Mouse (Mus musculus): Measurements from ENCODE around the gene E130311K13Rik. TPM values are rescaled to one million over a fixed set of nuclear protein-coding genes. Genes with fewer than 3 reads are reported as not detected.

The E130311K13Rik gene
- polyA plus RNA-seq, 1 experiment from 2014 or later = 5.7 TPM

DNA sequence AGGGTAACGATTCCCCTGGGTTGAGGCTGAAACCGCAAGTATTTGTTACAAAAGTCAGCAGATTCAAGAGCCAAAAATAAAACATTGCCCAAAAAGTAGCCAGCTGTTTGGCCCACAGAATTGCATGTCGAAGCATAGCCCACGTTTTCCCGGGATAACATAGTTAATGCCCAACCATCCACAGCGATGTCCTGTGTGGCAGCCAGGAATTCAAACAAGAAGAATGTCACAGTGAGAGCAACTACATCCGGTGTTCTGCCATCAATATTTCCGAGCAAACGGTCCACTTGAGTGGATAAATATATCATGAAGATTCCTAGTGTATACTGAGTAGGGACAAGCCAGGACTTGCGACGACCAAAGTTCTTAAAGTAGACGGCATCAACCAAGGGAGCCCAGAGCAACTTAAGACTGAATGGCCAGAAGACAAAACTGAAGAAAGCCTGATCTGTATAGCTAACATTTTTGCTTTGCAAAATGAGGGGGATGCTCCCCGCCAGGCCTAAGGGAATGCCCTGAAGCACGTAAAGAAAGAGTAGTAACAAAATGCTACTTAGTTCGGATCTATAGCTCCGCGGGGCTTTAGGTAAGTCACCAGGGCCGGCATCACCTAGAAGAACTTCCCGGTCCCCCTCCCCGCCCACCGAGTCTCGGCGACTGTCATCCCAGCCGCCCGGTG is 34.3 kb upstream of the E130311K13Rik start:
- peak overlapping the region; percentile 83 for H3K9ac ChIP-seq
- peak overlapping the region; percentile 88 for H3K4me3 ChIP-seq (ENCODE audit: low read depth, low read length)
- ATAC-seq (ENCODE audit: insufficient read depth) = no peak
- WGBS = 5% methylated on average over 25 of the region's 25 CpGs
- H3K9me3 ChIP-seq (ENCODE audit: low read depth, low read length) = no peaks in the 10 kb centered on the region
- H3K4me2 ChIP-seq = peak overlapping the region; percentile 81
- peak; percentile 50 for DNase-seq
- no peaks in the 10 kb centered on the region for H3K27me3 ChIP-seq (ENCODE audit: insufficient read depth, low read length)
- peaks cover 11% of the 10 kb centered on the region; the same call in 1 of the 2 replicates for H3K4me1 ChIP-seq (ENCODE audit: insufficient read depth)
- no peak for TF ChIP-seq CTCF (IDR thresholded peaks at IDR 0.05; ENCODE audit: low read depth)
- H3K27ac ChIP-seq (ENCODE audit: low read depth) = peak overlapping the region; percentile 86
- peaks cover 5% of the 10 kb centered on the region; the same call in 1 of the 2 replicates for H3K36me3 ChIP-seq (ENCODE audit: insufficient read depth)

DNA sequence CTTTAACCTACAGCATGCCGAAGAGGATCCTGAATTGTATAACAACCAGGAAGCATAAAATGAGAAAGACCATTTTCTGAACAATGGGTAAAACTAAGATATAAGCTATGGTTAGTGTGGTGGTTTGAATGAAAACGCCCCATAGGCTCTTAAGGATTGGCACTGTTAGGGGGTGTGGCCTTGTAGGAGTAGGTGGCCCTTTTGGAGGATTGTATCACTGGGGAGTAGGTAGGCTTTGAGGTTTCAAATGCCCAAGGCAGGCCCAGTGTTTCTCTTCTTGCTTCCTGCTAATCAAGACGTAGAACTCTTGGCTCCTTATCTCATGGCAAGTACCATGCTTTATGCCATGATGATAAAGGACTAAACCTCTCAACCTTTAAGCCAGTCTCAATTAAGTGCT is 20.6 kb upstream of the E130311K13Rik start:
- Histone ChIP-seq H3K4me3 (ENCODE audit: low read depth, low read length) (no peak overlapping the region), H3K27me3 (ENCODE audit: insufficient read depth, low read length) (no peaks in the 10 kb centered on the region), H3K4me2 (no peak overlapping the region), H3K27ac (ENCODE audit: low read depth) (no peak overlapping the region), H3K36me3 (ENCODE audit: insufficient read depth) (peaks cover 2% of the 10 kb centered on the region; the same call in 1 of the 2 replicates), H3K9ac (no peak overlapping the region), H3K4me1 (ENCODE audit: insufficient read depth) (no peaks in the 10 kb centered on the region), H3K9me3 (ENCODE audit: low read depth, low read length) (no peaks in the 10 kb centered on the region)
- no peak for TF ChIP-seq CTCF (IDR thresholded peaks at IDR 0.05; ENCODE audit: low read depth)
- 78% methylated on average over 3 of the region's 3 CpGs for WGBS
- ATAC-seq (ENCODE audit: insufficient read depth) = no peak
- no peak for DNase-seq

DNA sequence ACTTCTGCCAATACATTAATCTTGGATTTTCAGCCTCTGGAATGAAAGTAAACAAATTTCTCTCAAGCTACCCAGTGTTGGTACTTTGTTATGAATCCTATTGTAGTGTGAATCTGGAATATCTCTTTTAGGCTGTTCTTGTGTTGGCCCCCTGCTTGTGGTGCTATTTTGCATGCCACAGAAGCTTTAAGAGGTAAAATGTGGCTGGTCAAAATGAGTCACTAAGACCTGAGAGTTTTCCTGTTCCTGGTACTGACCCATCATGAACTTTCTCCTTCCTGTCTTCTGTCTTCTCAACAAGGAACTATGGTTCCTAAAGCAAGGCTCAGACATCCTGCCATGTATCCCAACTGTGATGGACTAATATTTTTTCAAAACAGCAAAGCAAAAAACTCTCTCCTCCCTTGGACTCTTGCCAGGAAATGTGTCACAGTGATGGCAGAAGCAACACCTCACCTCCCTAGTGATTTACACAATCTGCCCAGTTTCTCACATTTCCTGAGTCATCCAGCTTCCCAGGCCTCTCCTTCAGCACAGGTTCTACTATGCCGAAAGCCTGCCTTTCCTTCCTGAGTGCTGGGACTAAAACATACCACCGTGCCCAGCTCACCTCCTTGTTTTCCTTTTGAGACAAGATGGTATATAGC is 12.1 kb upstream of the E130311K13Rik start:
- ATAC-seq (ENCODE audit: insufficient read depth) (no peak), DNase-seq (peak; percentile 2)
- no peak overlapping the region for H3K4me2 ChIP-seq
- peaks cover 9% of the 10 kb centered on the region; the same call in 1 of the 2 replicates for H3K36me3 ChIP-seq (ENCODE audit: insufficient read depth)
- H3K9me3 ChIP-seq (ENCODE audit: low read depth, low read length) = no peaks in the 10 kb centered on the region
- no peaks in the 10 kb centered on the region for H3K4me1 ChIP-seq (ENCODE audit: insufficient read depth)
- H3K27me3 ChIP-seq (ENCODE audit: insufficient read depth, low read length) = no peaks in the 10 kb centered on the region
- TF ChIP-seq CTCF (IDR thresholded peaks at IDR 0.05; ENCODE audit: low read depth) = no peak
- 83% methylated on average over 2 of the region's 2 CpGs for WGBS
- H3K4me3 ChIP-seq (ENCODE audit: low read depth, low read length) = no peak overlapping the region
- H3K27ac ChIP-seq (ENCODE audit: low read depth) = no peak overlapping the region
- H3K9ac ChIP-seq = no peak overlapping the region

DNA sequence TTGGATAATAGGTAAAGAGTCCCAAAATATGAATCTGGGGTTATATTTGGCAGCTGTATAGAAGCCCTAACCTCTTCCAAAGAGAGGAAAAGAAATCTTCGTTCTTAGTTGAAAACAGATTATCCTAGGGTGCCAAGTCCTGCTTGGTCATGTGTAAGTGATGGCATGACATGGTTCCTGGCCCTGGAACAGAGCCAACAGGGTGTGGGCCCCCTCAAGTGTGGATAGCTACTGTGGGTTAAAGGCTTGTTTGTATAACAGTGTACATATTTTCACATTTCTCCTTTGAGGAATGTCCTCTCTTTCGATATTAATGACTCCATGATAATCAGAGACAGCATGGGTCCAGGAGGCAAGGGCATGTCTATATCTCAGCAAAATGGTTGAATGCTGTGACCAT is 9.7 kb upstream of the E130311K13Rik start:
- 84% methylated on average over 2 of the region's 2 CpGs for WGBS
- H3K4me2 ChIP-seq = no peak overlapping the region
- ATAC-seq (ENCODE audit: insufficient read depth) (no peak), DNase-seq (no peak)
- no peaks in the 10 kb centered on the region for H3K9me3 ChIP-seq (ENCODE audit: low read depth, low read length)
- no peaks in the 10 kb centered on the region for H3K27me3 ChIP-seq (ENCODE audit: insufficient read depth, low read length)
- H3K4me1 ChIP-seq (ENCODE audit: insufficient read depth) = no peaks in the 10 kb centered on the region
- no peak for TF ChIP-seq CTCF (IDR thresholded peaks at IDR 0.05; ENCODE audit: low read depth)
- H3K27ac ChIP-seq (ENCODE audit: low read depth) = no peak overlapping the region
- H3K36me3 ChIP-seq (ENCODE audit: insufficient read depth) = 0 out of 2 replicates have a peak, but pooled peaks cover under 1% of the 10 kb centered on the region
- H3K4me3 ChIP-seq (ENCODE audit: low read depth, low read length) = no peak overlapping the region
- H3K9ac ChIP-seq = no peak overlapping the region

DNA sequence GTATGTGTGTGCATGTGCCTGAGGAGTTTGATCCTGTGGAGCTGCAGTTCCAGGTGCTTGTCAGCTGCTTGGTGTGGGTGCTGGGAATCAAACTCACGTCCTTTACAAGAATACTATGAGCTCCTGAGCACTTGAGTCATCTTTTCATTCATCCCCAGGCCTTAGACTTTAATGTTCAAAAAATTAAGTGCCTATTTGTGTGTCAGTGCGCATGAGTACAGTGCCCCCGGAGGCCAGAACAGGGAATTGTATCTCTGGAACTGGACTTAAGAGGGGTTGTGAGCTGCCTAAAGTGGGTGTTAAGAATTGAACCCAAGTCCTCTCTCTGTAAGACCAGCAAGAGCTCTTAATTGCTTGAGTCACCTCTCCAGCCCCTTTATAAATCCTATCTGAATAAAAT is 9.6 kb downstream of the E130311K13Rik start:
- no peak overlapping the region for H3K4me3 ChIP-seq (ENCODE audit: low read depth, low read length)
- TF ChIP-seq CTCF (IDR thresholded peaks at IDR 0.05; ENCODE audit: low read depth) = peak; percentile 59
- no peaks in the 10 kb centered on the region for H3K27me3 ChIP-seq (ENCODE audit: insufficient read depth, low read length)
- H3K36me3 ChIP-seq (ENCODE audit: insufficient read depth) = peaks cover 7% of the 10 kb centered on the region; the same call in 1 of the 2 replicates
- H3K4me1 ChIP-seq (ENCODE audit: insufficient read depth) = no peaks in the 10 kb centered on the region
- no peak overlapping the region for H3K4me2 ChIP-seq
- no peak overlapping the region for H3K27ac ChIP-seq (ENCODE audit: low read depth)
- 66% methylated on average over 3 of the region's 3 CpGs for WGBS
- no peaks in the 10 kb centered on the region for H3K9me3 ChIP-seq (ENCODE audit: low read depth, low read length)
- H3K9ac ChIP-seq = no peak overlapping the region
- no peak for ATAC-seq (ENCODE audit: insufficient read depth)
- DNase-seq = peak; percentile 49

DNA sequence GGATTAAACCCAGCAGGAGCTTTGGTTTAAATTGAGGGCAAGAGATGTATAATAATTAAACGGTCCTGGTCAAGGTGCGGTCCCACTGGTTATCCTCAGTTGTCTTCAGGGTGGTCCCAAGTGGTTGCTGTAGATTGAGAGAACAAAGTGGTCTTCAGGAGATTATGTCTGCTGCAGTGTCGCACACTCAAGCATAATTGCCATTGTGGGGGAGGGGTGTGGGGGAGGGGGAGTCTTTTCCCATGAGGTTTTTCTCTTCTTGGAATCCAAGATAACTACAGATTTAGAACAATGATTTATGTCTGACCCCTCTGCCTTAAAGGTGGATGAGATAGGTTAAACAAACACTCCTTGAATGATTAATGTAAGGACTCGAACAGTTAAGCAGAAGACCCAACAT is 19.0 kb downstream of the E130311K13Rik start:
- ATAC-seq (ENCODE audit: insufficient read depth) = no peak
- TF ChIP-seq CTCF (IDR thresholded peaks at IDR 0.05; ENCODE audit: low read depth) = no peak
- H3K4me3 ChIP-seq (ENCODE audit: low read depth, low read length) = no peak overlapping the region
- peaks cover 1% of the 10 kb centered on the region; the same call in 1 of the 2 replicates for H3K4me1 ChIP-seq (ENCODE audit: insufficient read depth)
- no peak overlapping the region for H3K27ac ChIP-seq (ENCODE audit: low read depth)
- 47% methylated on average over 4 of the region's 4 CpGs for WGBS
- no peak for DNase-seq
- no peaks in the 10 kb centered on the region for H3K9me3 ChIP-seq (ENCODE audit: low read depth, low read length)
- H3K4me2 ChIP-seq = no peak overlapping the region
- H3K36me3 ChIP-seq (ENCODE audit: insufficient read depth) = peaks cover 3% of the 10 kb centered on the region; the same call in 1 of the 2 replicates
- no peak overlapping the region for H3K9ac ChIP-seq
- peaks cover under 1% of the 10 kb centered on the region; the same call in 1 of the 2 replicates for H3K27me3 ChIP-seq (ENCODE audit: insufficient read depth, low read length)

DNA sequence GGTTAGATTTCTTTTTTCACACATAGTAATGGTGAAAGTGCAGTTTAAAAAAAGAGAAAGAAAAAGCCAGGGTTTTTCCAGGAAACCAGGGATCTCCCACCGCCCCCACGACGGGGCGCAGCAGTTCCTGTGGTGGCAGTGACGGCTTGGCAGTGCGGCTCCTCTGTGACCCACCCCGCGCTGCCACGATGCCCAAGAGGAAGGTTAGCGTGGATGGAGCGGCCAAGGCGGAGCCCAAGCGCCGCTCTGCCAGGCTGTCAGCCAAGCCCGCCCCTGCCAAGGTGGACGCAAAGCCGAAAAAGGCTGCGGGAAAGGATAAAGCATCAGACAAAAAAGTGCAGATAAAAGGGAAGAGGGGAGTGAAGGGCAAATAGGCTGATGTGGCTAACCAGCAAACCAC is 24.0 kb downstream of the E130311K13Rik start:
- no peak for TF ChIP-seq CTCF (IDR thresholded peaks at IDR 0.05; ENCODE audit: low read depth)
- 3% methylated on average over 18 of the region's 18 CpGs for WGBS
- DNase-seq = peak; percentile 14
- no peak overlapping the region; the same call in 1 of the 2 replicates for H3K9ac ChIP-seq
- H3K9me3 ChIP-seq (ENCODE audit: low read depth, low read length) = no peaks in the 10 kb centered on the region
- no peaks in the 10 kb centered on the region for H3K36me3 ChIP-seq (ENCODE audit: insufficient read depth)
- peak overlapping the region; percentile 27 for H3K4me3 ChIP-seq (ENCODE audit: low read depth, low read length)
- no peak for ATAC-seq (ENCODE audit: insufficient read depth)
- peaks cover 3% of the 10 kb centered on the region; the same call in 1 of the 2 replicates for H3K4me1 ChIP-seq (ENCODE audit: insufficient read depth)
- no peak overlapping the region for H3K27ac ChIP-seq (ENCODE audit: low read depth)
- peak overlapping the region; percentile 63 for H3K4me2 ChIP-seq
- peaks cover 4% of the 10 kb centered on the region; the same call in 1 of the 2 replicates for H3K27me3 ChIP-seq (ENCODE audit: insufficient read depth, low read length)

All from lung, embryonic 14.5 days (tissue).